Mouse (Mus musculus): Measurements from ENCODE around the gene Hnrnpll. TPM values are rescaled to one million over a fixed set of nuclear protein-coding genes. Genes with fewer than 3 reads are reported as not detected.

Hnrnpll gene
- polyA plus RNA-seq, 1 experiment from 2014 or later = 112 TPM

DNA sequence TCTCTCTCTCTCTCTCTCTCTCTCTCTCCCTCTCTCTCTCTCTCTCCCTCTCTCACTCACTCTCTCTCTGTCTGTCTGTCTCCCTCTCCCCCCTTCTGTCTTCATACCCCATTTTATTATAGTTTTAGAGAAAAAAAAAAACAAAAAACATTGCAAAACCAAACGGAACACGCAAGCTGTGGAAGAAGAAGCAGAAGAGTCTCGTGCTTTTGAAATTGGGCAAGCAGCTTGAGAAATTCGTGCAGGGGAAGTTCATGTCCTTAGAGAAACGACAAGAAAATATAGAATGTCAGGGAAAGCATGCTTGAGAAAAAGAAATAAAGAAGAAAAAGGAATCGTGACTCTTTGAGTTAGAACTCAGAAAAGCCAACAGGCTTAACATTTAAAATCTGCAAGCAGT is 21.1 kb upstream of the Hnrnpll start:
- Histone ChIP-seq H3K36me3 (no peaks in the 10 kb centered on the region), H3K27ac (no peak overlapping the region), H3K9me3 (replicated peaks) (no peaks in the 10 kb centered on the region), H3K4me3 (no peak overlapping the region), H3K9ac (no peak overlapping the region), H3K4me2 (replicated peaks) (no peak overlapping the region), H3K4me1 (no peaks in the 10 kb centered on the region), H3K27me3 (no peaks in the 10 kb centered on the region)
- 71% methylated on average over 6 of the region's 6 CpGs for WGBS
- no peak for ATAC-seq (ENCODE audit: low FRiP score)

DNA sequence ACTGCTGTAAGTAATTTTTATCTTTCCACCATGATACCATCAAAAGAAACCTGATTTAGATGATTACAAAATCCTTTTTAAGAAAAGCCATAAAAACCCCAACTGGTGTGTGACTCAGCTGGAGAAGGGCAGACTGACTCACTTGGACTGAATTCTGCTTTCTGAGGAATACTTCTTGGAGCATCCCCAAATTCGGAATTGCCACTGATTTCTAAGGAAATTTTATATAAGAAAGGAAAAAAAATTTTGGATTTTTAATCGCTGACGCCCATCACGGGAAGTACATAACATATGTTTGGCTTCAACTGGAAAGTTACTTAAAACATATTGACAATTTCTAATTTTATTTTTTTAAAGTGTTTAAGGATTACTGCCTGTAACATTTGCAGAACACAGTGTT is 16.6 kb upstream of the Hnrnpll start:
- no peak overlapping the region for H3K9ac ChIP-seq
- H3K4me3 ChIP-seq = no peak overlapping the region
- no peaks in the 10 kb centered on the region for H3K4me1 ChIP-seq
- no peak overlapping the region for H3K4me2 ChIP-seq (replicated peaks)
- no peak for ATAC-seq (ENCODE audit: low FRiP score)
- no peaks in the 10 kb centered on the region for H3K27me3 ChIP-seq
- H3K36me3 ChIP-seq = no peaks in the 10 kb centered on the region
- 90% methylated on average over 4 of the region's 4 CpGs for WGBS
- no peak overlapping the region for H3K27ac ChIP-seq
- H3K9me3 ChIP-seq (replicated peaks) = no peaks in the 10 kb centered on the region

DNA sequence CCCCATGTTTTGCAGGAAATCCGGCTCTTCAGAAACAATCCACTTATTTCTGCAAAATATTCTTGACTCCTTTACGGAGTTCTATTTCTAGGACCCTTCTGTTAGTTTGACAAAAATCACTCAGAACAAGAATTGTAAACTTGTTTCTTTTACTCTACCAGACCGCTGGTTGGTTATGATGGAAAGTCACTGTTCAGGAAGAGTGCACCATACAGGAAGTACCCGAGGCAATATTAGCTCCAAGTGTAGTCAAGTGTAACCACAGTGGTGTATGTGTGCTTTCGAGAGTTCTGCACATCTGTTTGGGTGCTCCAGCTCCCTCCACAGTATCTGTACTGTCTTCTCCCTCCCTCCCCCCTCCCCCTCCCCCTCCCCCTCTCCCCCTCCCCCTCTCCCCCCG is 5.1 kb upstream of the Hnrnpll start:
- WGBS = 88% methylated on average over 5 of the region's 6 CpGs
- Histone ChIP-seq H3K4me3 (no peak overlapping the region), H3K9me3 (replicated peaks) (no peaks in the 10 kb centered on the region), H3K36me3 (no peaks in the 10 kb centered on the region), H3K4me1 (peaks cover 7% of the 10 kb centered on the region), H3K9ac (no peak overlapping the region), H3K27me3 (no peaks in the 10 kb centered on the region), H3K27ac (no peak overlapping the region), H3K4me2 (replicated peaks) (no peak overlapping the region)
- ATAC-seq (ENCODE audit: low FRiP score) = no peak

DNA sequence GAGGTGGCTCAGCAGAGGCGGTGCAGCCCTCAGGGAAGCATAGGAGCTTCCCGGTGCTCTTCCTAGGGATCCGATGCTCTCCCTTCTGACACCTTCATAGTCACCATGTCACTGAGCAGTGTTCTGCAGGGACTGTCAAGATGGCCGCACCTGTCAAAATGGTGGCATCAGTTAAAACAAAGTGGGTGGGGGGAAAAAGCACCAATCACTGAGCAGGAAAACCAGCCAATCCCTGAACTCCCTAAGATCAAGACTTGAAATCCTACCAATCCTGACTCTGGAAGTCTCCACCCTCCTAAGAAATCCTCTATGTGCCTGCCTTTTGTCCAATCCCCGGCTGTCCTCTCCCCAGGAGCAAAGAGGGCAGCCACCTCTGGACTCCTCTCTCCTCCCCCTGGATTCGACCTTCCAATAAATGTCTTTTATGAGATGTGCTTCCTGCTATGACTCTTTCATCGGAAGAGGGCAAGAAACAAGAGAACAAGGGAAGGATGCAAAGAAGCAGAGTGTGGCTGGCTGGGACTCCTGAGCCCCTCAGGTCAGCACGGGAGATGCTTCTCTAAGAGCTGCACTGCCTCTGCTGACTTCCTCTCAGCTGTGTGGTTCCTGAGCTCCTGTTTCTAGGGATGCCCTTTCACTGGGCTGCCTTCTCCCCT is 1.8 kb upstream of the Hnrnpll start:
- Histone ChIP-seq H3K36me3 (no peaks in the 10 kb centered on the region), H3K4me3 (no peak overlapping the region), H3K9ac (no peak overlapping the region), H3K9me3 (replicated peaks) (no peaks in the 10 kb centered on the region), H3K4me2 (replicated peaks) (no peak overlapping the region), H3K4me1 (peaks cover 20% of the 10 kb centered on the region), H3K27ac (no peak overlapping the region), H3K27me3 (no peaks in the 10 kb centered on the region)
- 68% methylated on average over 8 of the region's 8 CpGs for WGBS
- no peak for ATAC-seq (ENCODE audit: low FRiP score)

DNA sequence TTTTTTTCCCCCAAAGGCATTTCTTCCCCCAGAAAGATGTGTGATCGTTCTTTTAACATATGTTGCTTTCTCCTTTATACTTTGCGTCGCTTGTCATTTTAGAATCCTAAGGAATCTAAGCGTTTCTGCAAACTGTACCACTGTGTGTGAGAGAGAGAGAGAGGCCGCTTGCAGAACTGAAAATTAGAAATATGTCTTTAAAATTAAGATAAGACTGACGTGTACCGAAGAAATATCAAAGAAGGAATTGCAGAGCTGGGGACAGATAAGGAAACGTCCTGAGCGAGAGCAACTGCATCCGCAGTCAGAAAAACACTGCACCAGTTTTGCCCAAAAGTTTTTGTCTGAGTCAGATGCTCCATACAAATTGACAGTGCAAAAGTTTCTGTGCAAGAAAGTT is 1.3 kb upstream of the Hnrnpll start:
- no peak overlapping the region for H3K27ac ChIP-seq
- WGBS = 88% methylated on average over 10 of the region's 10 CpGs
- no peak for ATAC-seq (ENCODE audit: low FRiP score)

DNA sequence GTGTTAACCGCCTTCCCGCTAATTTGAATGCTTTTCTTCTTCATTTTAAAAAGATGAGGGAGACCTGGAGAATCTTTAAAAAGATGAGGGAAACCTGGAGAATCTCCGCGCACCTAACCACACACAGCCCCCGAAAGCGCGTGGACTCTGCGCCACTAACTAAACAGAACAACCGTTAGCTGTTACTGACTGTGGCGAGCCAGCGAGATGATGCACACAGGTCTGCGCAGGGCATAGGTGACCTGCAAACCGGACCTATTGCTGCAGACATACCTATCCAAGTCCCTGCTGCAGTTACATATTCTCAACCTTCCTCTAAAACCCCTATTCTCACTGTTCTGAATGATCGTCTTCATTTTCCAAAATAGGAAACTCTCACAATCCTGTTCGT is 481 bp upstream of the Hnrnpll start:
- peak overlapping the region; percentile 68 for H3K4me3 ChIP-seq
- peaks cover 22% of the 10 kb centered on the region for H3K4me1 ChIP-seq
- ATAC-seq (ENCODE audit: low FRiP score) = peak; percentile 64
- H3K9ac ChIP-seq = peak overlapping the region; percentile 88
- peak overlapping the region; percentile 80 for H3K4me2 ChIP-seq (replicated peaks)
- no peaks in the 10 kb centered on the region for H3K36me3 ChIP-seq
- H3K27me3 ChIP-seq = no peaks in the 10 kb centered on the region
- H3K27ac ChIP-seq = peak overlapping the region; percentile 99
- no peaks in the 10 kb centered on the region for H3K9me3 ChIP-seq (replicated peaks)
- WGBS = 2% methylated on average over 15 of the region's 15 CpGs

More for the DNA sequence above, 1.3 kb upstream of the Hnrnpll start:
- Histone ChIP-seq H3K9ac (no peak overlapping the region), H3K27me3 (no peaks in the 10 kb centered on the region), H3K4me2 (replicated peaks) (peak overlapping the region; percentile 80; the same call in 1 of the 2 replicates), H3K4me3 (no peak overlapping the region), H3K4me1 (peaks cover 22% of the 10 kb centered on the region), H3K9me3 (replicated peaks) (no peaks in the 10 kb centered on the region), H3K36me3 (no peaks in the 10 kb centered on the region)

DNA sequence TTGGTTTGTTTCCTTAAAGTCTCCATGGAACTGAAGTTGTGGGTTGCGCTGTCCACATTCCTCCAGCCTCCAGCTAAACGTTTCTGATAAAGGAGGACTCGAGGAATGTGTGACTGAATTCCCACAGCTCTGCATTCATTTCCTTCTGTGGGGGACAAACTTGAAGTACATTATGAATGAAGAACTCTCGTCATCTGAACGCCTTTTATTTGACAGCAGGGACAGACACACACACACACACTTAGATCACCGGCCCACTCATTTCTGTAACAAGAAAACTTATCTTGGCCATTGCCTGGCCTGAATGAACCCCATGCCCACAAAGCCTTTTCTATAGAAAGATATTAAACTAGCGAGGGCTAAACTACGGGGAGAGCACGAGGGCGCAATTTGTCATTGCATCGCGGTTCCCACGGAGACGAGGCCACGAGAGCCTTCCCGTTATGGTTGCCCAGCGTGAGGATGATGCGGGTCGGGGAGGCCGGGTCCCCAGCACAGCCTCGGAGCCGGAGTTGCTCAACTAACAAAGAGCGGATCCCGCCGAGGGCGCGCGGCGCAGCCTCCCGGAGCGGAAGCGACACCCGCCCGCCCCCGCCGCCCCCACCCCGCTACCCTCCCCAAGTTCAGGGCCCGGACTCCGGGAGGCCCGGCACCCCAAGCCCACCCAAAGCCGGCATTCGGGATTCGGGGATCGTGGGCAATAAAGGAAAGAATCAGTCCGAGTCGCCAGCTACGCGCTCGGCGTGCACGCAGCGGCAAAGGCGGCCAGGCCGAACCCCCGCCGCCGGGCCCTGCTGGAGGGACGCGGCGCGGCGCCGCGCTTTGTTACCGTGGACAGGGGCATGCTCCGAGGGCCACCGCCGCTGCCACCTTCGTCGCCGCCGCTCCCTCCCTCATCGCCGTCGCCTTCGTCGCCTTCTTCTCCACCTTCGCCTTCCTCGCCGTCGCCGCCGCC is 1.0 kb downstream of the Hnrnpll start:
- Histone ChIP-seq H3K36me3 (no peaks in the 10 kb centered on the region), H3K9me3 (replicated peaks) (no peaks in the 10 kb centered on the region), H3K4me1 (peaks cover 22% of the 10 kb centered on the region), H3K4me2 (replicated peaks) (peak overlapping the region; percentile 80), H3K4me3 (peak overlapping the region; percentile 68), H3K27me3 (no peaks in the 10 kb centered on the region), H3K27ac (peak overlapping the region; percentile 99), H3K9ac (peak overlapping the region; percentile 88)
- ATAC-seq (ENCODE audit: low FRiP score) = peak; percentile 31
- WGBS = under 1% methylated on average over 82 of the region's 83 CpGs

DNA sequence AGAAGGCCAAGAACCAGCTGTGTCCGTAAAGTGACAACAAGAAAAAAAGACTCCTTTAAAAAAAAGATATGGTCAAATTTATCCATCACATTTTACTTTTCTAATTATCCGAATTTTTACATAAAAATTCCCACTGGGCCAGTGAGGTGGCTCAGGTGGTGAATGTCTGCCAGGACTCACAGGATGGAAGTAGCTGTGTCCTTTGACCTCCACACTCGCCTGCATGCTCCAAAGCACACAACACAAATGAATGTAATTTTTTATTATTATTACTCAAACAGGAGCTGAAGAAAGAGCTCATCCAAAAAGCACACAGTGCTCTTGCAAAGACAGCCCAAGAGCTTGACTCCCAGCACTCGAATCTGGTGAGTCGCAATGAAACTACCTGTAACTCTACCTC is 2.0 kb downstream of the Hnrnpll start:
- no peaks in the 10 kb centered on the region for H3K27me3 ChIP-seq
- no peak for ATAC-seq (ENCODE audit: low FRiP score)
- peak overlapping the region; percentile 88 for H3K9ac ChIP-seq
- peak overlapping the region; percentile 68 for H3K4me3 ChIP-seq
- WGBS = 21% methylated on average over 5 of the region's 5 CpGs
- no peaks in the 10 kb centered on the region for H3K9me3 ChIP-seq (replicated peaks)
- peak overlapping the region; percentile 80 for H3K4me2 ChIP-seq (replicated peaks)
- H3K36me3 ChIP-seq = no peaks in the 10 kb centered on the region
- H3K27ac ChIP-seq = no peak overlapping the region
- peaks cover 22% of the 10 kb centered on the region for H3K4me1 ChIP-seq

DNA sequence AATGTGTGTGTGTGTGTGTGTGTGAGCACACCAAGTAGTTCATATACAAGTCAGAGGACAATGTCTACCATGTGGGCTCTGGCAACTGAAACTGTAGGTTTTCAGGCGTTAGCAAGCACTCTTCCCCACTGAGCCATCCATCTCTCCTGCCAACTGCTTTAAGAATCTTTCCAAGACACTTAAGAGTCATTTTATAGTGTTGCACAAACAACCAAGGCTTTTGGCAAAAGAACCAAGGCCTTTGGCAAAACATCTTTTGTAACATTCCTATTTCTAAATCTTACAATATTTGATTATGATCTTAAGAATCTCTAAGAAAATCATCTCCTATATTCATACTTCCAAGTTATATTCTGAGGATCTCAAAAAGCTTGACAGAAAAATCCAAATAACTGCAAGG is 2.4 kb downstream of the Hnrnpll start:
- no peaks in the 10 kb centered on the region for H3K27me3 ChIP-seq
- no peaks in the 10 kb centered on the region for H3K9me3 ChIP-seq (replicated peaks)
- peaks cover 22% of the 10 kb centered on the region for H3K4me1 ChIP-seq
- H3K4me3 ChIP-seq = peak overlapping the region; percentile 68
- 15% methylated on average over 1 of the region's 1 CpGs for WGBS
- H3K9ac ChIP-seq = no peak overlapping the region; the same call in 1 of the 2 replicates
- ATAC-seq (ENCODE audit: low FRiP score) = no peak
- H3K36me3 ChIP-seq = no peaks in the 10 kb centered on the region
- peak overlapping the region; percentile 80 for H3K4me2 ChIP-seq (replicated peaks)
- no peak overlapping the region for H3K27ac ChIP-seq

DNA sequence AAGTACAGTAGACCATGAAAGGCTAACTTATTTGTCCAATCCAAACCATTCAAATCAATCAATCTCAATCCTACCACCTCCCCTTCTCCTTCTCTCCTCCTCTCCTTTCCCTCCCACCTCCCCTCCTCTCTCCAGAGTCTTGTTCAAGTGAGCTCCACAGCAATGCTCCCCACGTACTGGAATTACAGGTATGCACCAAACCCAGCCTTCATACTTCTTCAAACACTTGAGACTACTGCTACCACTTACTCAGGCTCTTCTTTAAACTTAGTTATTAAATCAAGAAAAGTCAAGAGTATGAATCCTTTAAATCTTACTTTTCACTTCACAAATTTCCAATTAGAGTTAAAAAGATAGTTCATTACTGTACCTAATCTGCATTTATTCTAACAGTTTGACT is 3.6 kb downstream of the Hnrnpll start:
- no peaks in the 10 kb centered on the region for H3K27me3 ChIP-seq
- H3K4me2 ChIP-seq (replicated peaks) = peak overlapping the region; percentile 30; the same call in 1 of the 2 replicates
- no peak for ATAC-seq (ENCODE audit: low FRiP score)

DNA sequence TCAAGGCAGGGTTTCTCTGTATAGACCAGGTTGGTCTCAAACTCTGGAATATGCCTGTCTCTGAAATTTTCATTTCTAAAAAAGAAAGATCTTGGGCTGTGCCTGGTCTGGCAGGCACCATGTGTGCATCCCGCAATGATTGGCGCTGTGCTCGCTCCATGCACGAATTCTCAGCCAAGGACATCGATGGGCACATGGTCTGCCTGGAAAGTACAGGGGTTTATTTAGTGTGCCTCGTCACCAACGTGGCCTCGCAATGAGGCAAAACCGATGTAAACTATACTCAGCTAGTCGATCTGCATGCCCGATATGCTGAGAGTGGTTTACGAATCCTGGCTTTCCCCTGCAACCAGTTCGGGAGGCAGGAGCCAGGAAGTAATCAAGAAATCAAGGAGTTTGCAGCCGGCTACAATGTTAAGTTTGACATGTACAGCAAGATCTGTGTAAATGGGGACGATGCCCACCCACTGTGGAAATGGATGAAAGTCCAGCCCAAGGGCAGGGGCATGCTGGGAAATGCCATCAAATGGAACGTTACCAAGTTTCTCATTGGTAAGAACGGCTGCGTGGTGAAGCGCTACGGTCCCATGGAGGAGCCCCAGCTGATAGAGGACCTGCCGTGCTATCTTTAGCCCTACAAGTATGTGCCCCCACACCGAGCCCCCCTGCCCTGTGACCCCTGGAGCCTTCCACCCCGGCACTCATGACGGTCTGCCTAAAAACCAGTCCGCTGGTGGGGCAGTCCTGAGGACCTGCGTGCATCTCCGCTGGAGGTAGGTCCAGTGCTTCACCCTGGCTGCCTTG is 8.0 kb downstream of the Hnrnpll start:
- no peak for ATAC-seq (ENCODE audit: low FRiP score)
- no peak overlapping the region for H3K9ac ChIP-seq
- 89% methylated on average over 27 of the region's 27 CpGs for WGBS
- no peak overlapping the region for H3K4me3 ChIP-seq
- peaks cover 37% of the 10 kb centered on the region for H3K36me3 ChIP-seq
- no peaks in the 10 kb centered on the region for H3K9me3 ChIP-seq (replicated peaks)
- no peak overlapping the region for H3K27ac ChIP-seq
- H3K4me1 ChIP-seq = peaks cover 4% of the 10 kb centered on the region; the same call in 1 of the 2 replicates
- no peaks in the 10 kb centered on the region for H3K27me3 ChIP-seq
- H3K4me2 ChIP-seq (replicated peaks) = no peak overlapping the region

More for the DNA sequence above, 3.6 kb downstream of the Hnrnpll start:
- Histone ChIP-seq H3K9me3 (replicated peaks) (no peaks in the 10 kb centered on the region), H3K27ac (no peak overlapping the region), H3K4me1 (peaks cover 22% of the 10 kb centered on the region), H3K36me3 (0 out of 2 replicates have a peak, but pooled peaks cover 2% of the 10 kb centered on the region), H3K4me3 (no peak overlapping the region), H3K9ac (no peak overlapping the region)
- WGBS = 40% methylated on average over 1 of the region's 1 CpGs

DNA sequence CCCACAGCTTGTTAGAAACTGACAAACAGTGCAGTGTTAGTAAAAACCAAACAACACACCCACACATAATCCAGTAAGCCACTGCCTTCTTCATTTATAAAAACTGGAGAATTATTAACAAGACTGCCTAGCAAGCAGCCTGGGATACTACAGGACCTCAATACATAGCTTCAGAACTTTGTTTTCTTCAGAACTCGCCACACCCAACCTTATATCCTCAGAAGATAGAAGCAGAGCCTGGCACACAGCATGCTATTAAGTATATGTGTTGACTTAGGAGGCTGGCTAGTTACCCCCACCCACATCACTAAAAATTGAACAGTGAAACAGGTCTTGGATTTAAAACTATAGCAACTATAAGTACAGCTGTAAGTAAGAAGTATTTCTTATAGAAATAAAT is 10.5 kb downstream of the Hnrnpll start:
- Histone ChIP-seq H3K27me3 (no peaks in the 10 kb centered on the region), H3K36me3 (peaks cover 48% of the 10 kb centered on the region), H3K4me2 (replicated peaks) (no peak overlapping the region), H3K27ac (no peak overlapping the region), H3K4me1 (no peaks in the 10 kb centered on the region; the same call in 1 of the 2 replicates), H3K9ac (no peak overlapping the region), H3K9me3 (replicated peaks) (no peaks in the 10 kb centered on the region), H3K4me3 (no peak overlapping the region)
- 94% methylated on average over 1 of the region's 1 CpGs for WGBS
- ATAC-seq (ENCODE audit: low FRiP score) = no peak
